Mouse (Mus musculus): Measurements from ENCODE around the gene Lamtor4. TPM values are rescaled to one million over a fixed set of nuclear protein-coding genes. Genes with fewer than 3 reads are reported as not detected.
"Not testable (repeated sequence)": the region's sequence is repeated elsewhere in the genome, so short reads cannot be mapped to it uniquely, and the experiment has no call there.

Gene Lamtor4
- 87.2 and 87.3 TPM in 2 replicates for total RNA-seq (2012; rRNA removed)

DNA sequence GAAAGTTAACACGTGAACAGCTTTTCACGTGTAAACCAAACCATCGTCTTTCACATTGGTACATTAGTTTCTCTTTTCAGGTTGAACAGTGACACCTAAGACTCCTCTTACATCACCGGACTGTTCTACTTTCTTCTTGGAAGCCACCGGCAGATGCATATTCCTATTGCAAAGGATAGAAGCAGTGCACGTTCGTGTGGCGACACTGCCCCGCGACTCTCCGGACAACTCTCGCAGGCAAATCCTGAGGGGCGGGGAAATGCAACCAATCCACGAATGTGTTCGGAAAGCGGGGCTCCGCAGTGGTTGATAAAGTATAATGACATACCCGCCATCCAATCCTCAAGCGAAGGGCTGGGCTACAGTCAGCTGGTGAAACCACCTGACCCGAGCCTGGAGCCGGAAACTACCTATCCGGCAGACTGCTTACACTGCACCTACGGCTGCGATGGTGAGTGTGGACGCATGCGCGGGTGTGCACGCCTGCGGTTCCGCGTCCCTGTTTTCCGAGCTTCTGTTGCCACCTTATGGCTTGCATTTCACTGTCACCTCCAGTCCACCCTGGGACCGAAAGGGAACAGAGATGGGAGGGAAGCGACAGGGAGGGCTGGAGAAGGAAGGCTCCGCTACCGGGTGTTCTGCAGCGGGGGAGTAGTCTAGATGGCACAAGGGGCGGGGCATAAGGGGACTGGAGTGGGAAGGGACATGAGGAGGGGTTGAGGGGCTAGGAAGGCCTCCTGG is at the start of gene Lamtor4:
Gene Lamtor4 (plus strand): TSS at position 130 of the 741 bp plus-strand sequence.
- DNase-seq (ENCODE audit: low read depth, low spot score): peak; percentile 97
- no peak within 1 kb of the TSS for H3K27ac ChIP-seq (ENCODE audit: insufficient read depth, low read depth, low read length, poor library complexity, severe bottlenecking)
- H3K9ac ChIP-seq (ENCODE audit: insufficient read depth, low read depth, low read length, poor library complexity, severe bottlenecking): peak within 1 kb of the TSS; percentile 83
- H3K4me1 ChIP-seq (ENCODE audit: control insufficient read depth in 2 of 2, insufficient read depth in 2 of 2, low read length in 2 of 2, poor library complexity in 1 of 2): peaks cover 0 to 2% of the 10 kb centered on the region in 2 experiments; a peak in 1 of 4 replicates
- H3K36me3 ChIP-seq (ENCODE audit: control insufficient read depth, insufficient read depth, low read length, poor library complexity, severe bottlenecking): peaks cover 18% of the 10 kb centered on the region
- TF ChIP-seq ZNF384 (IDR thresholded peaks at IDR 0.05; ENCODE audit: low read depth, low read length) (no peak), CHD2 (IDR thresholded peaks at IDR 0.05; ENCODE audit: low read depth, low read length) (peak; percentile 93), MAFK (IDR thresholded peaks at IDR 0.05; ENCODE audit: insufficient read depth, low read depth, low read length) (peak; percentile 77)
- H3K4me3 ChIP-seq (ENCODE audit: insufficient read depth in 1 of 2, low read depth in 1 of 2, low read length in 2 of 2, poor library complexity in 1 of 2, severe bottlenecking in 1 of 2): peak within 1 kb of the TSS; percentile 81 to 98
- in situ Hi-C loops (cut with MboI; ENCODE audit: low sequenced_read_pairs in 2 of 2, unreplicated experiment in 2 of 2): no loop called here
- H3K9me3 ChIP-seq (ENCODE audit: control insufficient read depth, insufficient read depth, low read depth, low read length): no peaks in the 10 kb centered on the region

DNA sequence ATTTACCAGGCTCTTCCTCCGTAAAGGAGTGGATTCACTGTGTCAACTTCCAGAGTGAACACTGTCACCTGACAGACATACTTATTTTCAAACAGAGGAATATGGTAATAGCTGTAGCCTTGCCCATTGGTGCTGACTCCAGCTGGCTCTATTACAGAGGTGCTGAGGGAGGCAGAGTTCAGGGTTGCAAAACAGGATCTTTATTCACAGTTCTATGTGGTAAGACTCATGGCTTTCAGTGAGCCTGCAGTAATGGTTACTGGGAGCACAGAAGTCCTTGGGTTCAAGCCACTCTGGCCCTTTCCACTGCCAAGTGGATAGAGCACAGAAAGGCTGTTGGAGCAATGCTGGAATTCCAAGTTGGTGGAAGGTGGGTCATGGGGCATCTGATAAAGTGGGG is 48.0 kb upstream of the Lamtor4 start:
- Histone ChIP-seq H3K4me3 (ENCODE audit: insufficient read depth in 1 of 2, low read depth in 1 of 2, low read length in 2 of 2, poor library complexity in 1 of 2, severe bottlenecking in 1 of 2) (no peak overlapping the region), H3K9me3 (ENCODE audit: control insufficient read depth, insufficient read depth, low read depth, low read length) (no peaks in the 10 kb centered on the region), H3K9ac (ENCODE audit: insufficient read depth, low read depth, low read length, poor library complexity, severe bottlenecking) (no peak overlapping the region), H3K27ac (ENCODE audit: insufficient read depth, low read depth, low read length, poor library complexity, severe bottlenecking) (no peak overlapping the region), H3K4me1 (ENCODE audit: control insufficient read depth in 2 of 2, insufficient read depth in 2 of 2, low read length in 2 of 2, poor library complexity in 1 of 2) (no peaks in the 10 kb centered on the region), H3K36me3 (ENCODE audit: control insufficient read depth, insufficient read depth, low read length, poor library complexity, severe bottlenecking) (no peaks in the 10 kb centered on the region)
- in situ Hi-C loops (cut with MboI; ENCODE audit: low sequenced_read_pairs in 2 of 2, unreplicated experiment in 2 of 2): loop anchor here in 1 of 2 experiments (5.0 kb wide), 1 partner anchor 45 kb away; no protein-coding TSS in a partner anchor
- TF ChIP-seq CHD2 (IDR thresholded peaks at IDR 0.05; ENCODE audit: low read depth, low read length) (no peak), ZC3H11A (IDR thresholded peaks at IDR 0.05; ENCODE audit: borderline replicate concordance, low read depth, low read length) (no peak), MAFK (IDR thresholded peaks at IDR 0.05; ENCODE audit: insufficient read depth, low read depth, low read length) (no peak), HCFC1 (IDR thresholded peaks at IDR 0.05; ENCODE audit: borderline replicate concordance, insufficient read depth, low read length) (no peak), ZNF384 (IDR thresholded peaks at IDR 0.05; ENCODE audit: low read depth, low read length) (no peak)
- no peak for DNase-seq (ENCODE audit: low read depth, low spot score)

DNA sequence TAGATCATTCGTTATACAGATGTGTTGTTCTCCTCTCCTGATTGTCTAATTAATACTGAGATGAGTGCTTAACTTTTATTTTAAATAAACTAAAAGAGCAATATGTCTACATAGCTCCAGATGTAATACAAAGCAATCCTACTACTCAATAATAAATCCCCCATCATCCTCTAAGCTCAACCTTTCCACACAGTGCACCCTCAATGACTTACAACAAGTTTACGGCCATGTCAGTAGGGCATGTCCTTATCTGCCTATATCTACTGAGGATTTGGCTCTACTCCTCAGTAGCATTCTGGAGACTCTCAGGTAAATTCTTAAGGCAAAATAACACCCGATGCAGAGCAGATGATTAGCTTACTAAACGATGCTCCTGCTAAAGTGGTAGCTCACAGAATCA is 47.4 kb upstream of the Lamtor4 start:
- Histone ChIP-seq H3K9ac (ENCODE audit: insufficient read depth, low read depth, low read length, poor library complexity, severe bottlenecking) (no peak overlapping the region), H3K4me1 (ENCODE audit: control insufficient read depth in 2 of 2, insufficient read depth in 2 of 2, low read length in 2 of 2, poor library complexity in 1 of 2) (no peaks in the 10 kb centered on the region), H3K27ac (ENCODE audit: insufficient read depth, low read depth, low read length, poor library complexity, severe bottlenecking) (no peak overlapping the region), H3K9me3 (ENCODE audit: control insufficient read depth, insufficient read depth, low read depth, low read length) (no peaks in the 10 kb centered on the region), H3K36me3 (ENCODE audit: control insufficient read depth, insufficient read depth, low read length, poor library complexity, severe bottlenecking) (no peaks in the 10 kb centered on the region), H3K4me3 (ENCODE audit: insufficient read depth in 1 of 2, low read depth in 1 of 2, low read length in 2 of 2, poor library complexity in 1 of 2, severe bottlenecking in 1 of 2) (no peak overlapping the region)
- TF ChIP-seq MAFK (IDR thresholded peaks at IDR 0.05; ENCODE audit: insufficient read depth, low read depth, low read length) (no peak), CHD2 (IDR thresholded peaks at IDR 0.05; ENCODE audit: low read depth, low read length) (no peak), ZC3H11A (IDR thresholded peaks at IDR 0.05; ENCODE audit: borderline replicate concordance, low read depth, low read length) (no peak), ZNF384 (IDR thresholded peaks at IDR 0.05; ENCODE audit: low read depth, low read length) (no peak), HCFC1 (IDR thresholded peaks at IDR 0.05; ENCODE audit: borderline replicate concordance, insufficient read depth, low read length) (no peak)
- DNase-seq (ENCODE audit: low read depth, low spot score): no peak
- in situ Hi-C loops (cut with MboI; ENCODE audit: low sequenced_read_pairs in 2 of 2, unreplicated experiment in 2 of 2): loop anchor here in 1 of 2 experiments (5.0 kb wide), 1 partner anchor 44 kb away; no protein-coding TSS in a partner anchor

DNA sequence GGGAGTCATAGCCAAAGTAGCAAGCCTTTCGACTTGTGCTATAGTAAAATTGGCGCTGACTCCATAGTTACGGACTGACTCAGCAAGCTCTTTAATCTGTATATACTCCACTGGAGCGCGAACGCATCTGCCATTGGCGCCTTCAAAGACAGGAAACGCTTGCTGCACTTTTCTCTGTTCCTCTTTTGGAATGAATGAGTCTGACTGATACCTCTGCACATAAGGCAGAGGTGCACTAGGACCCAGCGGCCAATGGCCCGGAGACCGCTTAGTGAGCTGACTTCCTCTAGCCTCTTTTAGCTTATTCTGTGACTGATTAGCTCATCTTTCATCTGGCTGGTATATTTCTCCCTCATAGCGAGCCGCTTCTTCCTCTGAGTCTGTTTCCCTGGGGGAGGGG is 38.6 kb upstream of the Lamtor4 start:
- H3K36me3 ChIP-seq (ENCODE audit: control insufficient read depth, insufficient read depth, low read length, poor library complexity, severe bottlenecking); DNase-seq (ENCODE audit: low read depth, low spot score); H3K27ac ChIP-seq (ENCODE audit: insufficient read depth, low read depth, low read length, poor library complexity, severe bottlenecking); H3K9me3 ChIP-seq (ENCODE audit: control insufficient read depth, insufficient read depth, low read depth, low read length); in situ Hi-C loops (cut with MboI; ENCODE audit: low sequenced_read_pairs in 2 of 2, unreplicated experiment in 2 of 2); H3K4me1 ChIP-seq (ENCODE audit: control insufficient read depth in 2 of 2, insufficient read depth in 2 of 2, low read length in 2 of 2, poor library complexity in 1 of 2): not testable (repeated sequence)
- Histone ChIP-seq H3K4me3 (ENCODE audit: insufficient read depth in 1 of 2, low read depth in 1 of 2, low read length in 2 of 2, poor library complexity in 1 of 2, severe bottlenecking in 1 of 2) (peak overlapping the region; percentile 52 to 55), H3K9ac (ENCODE audit: insufficient read depth, low read depth, low read length, poor library complexity, severe bottlenecking) (peak overlapping the region; percentile 42; the same call in 1 of the 2 replicates)

DNA sequence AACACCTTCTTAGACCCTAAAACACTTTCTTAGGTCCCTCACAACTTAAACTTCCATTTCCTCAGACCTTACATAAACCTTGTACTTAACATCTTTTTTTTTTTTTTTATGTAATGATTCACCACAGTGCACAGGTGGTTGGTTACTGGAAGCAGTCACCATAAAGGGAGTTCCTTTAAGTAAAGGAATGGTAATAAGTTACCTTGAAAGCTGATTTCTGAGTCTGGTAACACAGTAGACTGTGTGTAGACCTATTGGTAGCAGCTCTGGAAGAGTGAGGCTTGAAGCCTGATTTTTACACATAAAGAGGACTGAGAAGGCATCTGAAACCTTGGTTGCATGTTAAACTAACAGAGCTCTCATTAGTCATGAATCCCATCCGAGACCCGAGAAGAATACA is 35.4 kb upstream of the Lamtor4 start:
- in situ Hi-C loops (cut with MboI; ENCODE audit: low sequenced_read_pairs in 2 of 2, unreplicated experiment in 2 of 2): no loop called here
- TF ChIP-seq MAFK (IDR thresholded peaks at IDR 0.05; ENCODE audit: insufficient read depth, low read depth, low read length) (no peak), ZC3H11A (IDR thresholded peaks at IDR 0.05; ENCODE audit: borderline replicate concordance, low read depth, low read length) (no peak), CHD2 (IDR thresholded peaks at IDR 0.05; ENCODE audit: low read depth, low read length) (no peak)

More for the DNA sequence above, 35.4 kb upstream of the Lamtor4 start:
- no peak overlapping the region for H3K27ac ChIP-seq (ENCODE audit: insufficient read depth, low read depth, low read length, poor library complexity, severe bottlenecking)
- H3K4me1 ChIP-seq (ENCODE audit: control insufficient read depth in 2 of 2, insufficient read depth in 2 of 2, low read length in 2 of 2, poor library complexity in 1 of 2): no peaks in the 10 kb centered on the region
- H3K9ac ChIP-seq (ENCODE audit: insufficient read depth, low read depth, low read length, poor library complexity, severe bottlenecking): no peak overlapping the region
- no peak for DNase-seq (ENCODE audit: low read depth, low spot score)
- no peak overlapping the region for H3K4me3 ChIP-seq (ENCODE audit: insufficient read depth in 1 of 2, low read depth in 1 of 2, low read length in 2 of 2, poor library complexity in 1 of 2, severe bottlenecking in 1 of 2)
- no peaks in the 10 kb centered on the region for H3K36me3 ChIP-seq (ENCODE audit: control insufficient read depth, insufficient read depth, low read length, poor library complexity, severe bottlenecking)
- H3K9me3 ChIP-seq (ENCODE audit: control insufficient read depth, insufficient read depth, low read depth, low read length): no peaks in the 10 kb centered on the region
